Mouse (Mus musculus) E14TG2a.4 (cell line): Measurements from ENCODE around the gene Ap4m1.

Experiments used
- CTCF ChIP-seq: conservative IDR thresholded peaks from 2 replicates; pipeline ENCODE4 v1.5.1; 2014; ENCODE audit warnings: low read length
- NANOG ChIP-seq: IDR thresholded peaks from 2 replicates; pipeline ENCODE4 v1.6.1; 2014; ENCODE audit warnings: borderline replicate concordance, low read length, mixed read lengths

DNA sequence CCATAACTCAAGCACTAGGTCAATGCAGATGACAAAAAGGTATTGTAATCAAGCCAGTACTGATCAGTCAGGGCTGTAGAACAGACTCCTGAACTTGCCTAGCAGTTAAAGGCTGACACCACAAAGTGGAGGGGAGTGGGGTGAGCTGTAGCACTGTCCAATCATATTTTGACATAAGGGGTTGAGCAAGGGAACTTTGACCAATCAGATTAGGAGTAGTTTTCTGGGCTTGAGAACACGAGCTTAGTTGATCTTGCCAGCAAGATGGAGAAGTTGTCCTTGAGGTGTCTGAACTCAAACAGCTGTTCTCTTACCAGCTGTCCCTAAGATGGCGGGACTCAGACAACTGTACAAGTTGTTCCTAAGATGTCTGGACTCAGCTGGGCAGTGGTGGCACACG is 1.4 kb downstream of the Ap4m1 start:
- TF ChIP-seq CTCF (no peak), NANOG (no peak)
